Mouse (Mus musculus): ENCODE measurements around the gene Exph5. TPM values are rescaled to one million over a fixed set of nuclear protein-coding genes. Genes with fewer than 3 reads are reported as not detected.

Exph5 gene
- polyA plus RNA-seq, 1 experiment from 2014 or later = 0.65 TPM

DNA sequence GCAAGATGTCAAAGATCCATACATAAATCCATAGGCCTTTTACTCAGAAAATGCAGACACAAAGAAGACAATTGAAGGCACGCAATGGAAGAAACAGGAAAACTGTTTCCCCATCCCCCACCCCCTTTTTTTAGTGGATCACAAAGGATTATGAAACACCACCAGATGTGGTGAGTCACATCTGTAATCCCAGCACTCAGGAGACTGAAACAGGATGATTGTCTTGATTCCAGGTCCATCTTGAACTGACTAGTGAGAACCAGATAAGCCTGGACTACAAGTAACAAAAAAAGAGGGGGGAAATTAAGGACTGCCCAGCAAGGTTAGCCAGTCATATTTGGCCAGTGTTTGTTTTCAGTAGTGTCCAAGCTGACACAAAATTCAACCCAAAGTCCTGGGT, 25.1 kb upstream of the Exph5 start:
- no peak overlapping the region for H3K27ac ChIP-seq
- H3K4me3 ChIP-seq = no peak overlapping the region
- H3K4me1 ChIP-seq = no peaks in the 10 kb centered on the region
- no peaks in the 10 kb centered on the region for H3K27me3 ChIP-seq (ENCODE audit: insufficient read depth, poor library complexity, severe bottlenecking)
- no peak for DNase-seq (ENCODE audit: low spot score)
- 80% methylated on average over 1 of the region's 1 CpGs for WGBS
- no peaks in the 10 kb centered on the region for H3K36me3 ChIP-seq
- H3K9me3 ChIP-seq = no peaks in the 10 kb centered on the region

DNA sequence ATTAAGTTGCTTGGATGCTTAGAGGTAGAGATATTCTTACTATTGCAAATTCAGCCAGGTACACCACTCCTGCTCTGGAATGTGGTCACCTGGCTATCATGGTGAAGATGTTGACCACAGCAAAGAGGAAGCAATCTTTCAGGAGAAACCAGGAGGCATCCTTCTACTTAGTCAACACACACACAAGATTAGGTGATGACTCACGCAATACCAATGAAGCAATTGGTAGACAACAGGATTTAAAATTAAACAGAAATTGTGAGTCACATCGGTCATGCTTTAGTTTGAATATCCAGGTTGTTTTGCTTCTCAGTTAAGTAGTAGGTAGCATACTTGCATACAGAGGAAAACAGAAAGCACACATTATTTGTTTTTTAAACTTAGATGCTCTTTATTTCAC, 22.5 kb upstream of the Exph5 start:
- no peak for DNase-seq (ENCODE audit: low spot score)
- 89% methylated on average over 2 of the region's 2 CpGs for whole genome bisulfite sequencing
- Histone ChIP-seq H3K9me3 (no peaks in the 10 kb centered on the region), H3K27me3 (ENCODE audit: insufficient read depth, poor library complexity, severe bottlenecking) (no peaks in the 10 kb centered on the region), H3K36me3 (no peaks in the 10 kb centered on the region), H3K4me3 (no peak overlapping the region), H3K27ac (no peak overlapping the region), H3K4me1 (no peaks in the 10 kb centered on the region)

- 76% methylated on average over 6 of the region's 6 CpGs for WGBS
- H3K4me1 ChIP-seq = no peaks in the 10 kb centered on the region
- H3K27me3 ChIP-seq (ENCODE audit: insufficient read depth, poor library complexity, severe bottlenecking) = no peaks in the 10 kb centered on the region
- no peak overlapping the region for H3K27ac ChIP-seq
- no peaks in the 10 kb centered on the region for H3K36me3 ChIP-seq
- no peak for DNase-seq (ENCODE audit: low spot score)
- H3K4me3 ChIP-seq = no peak overlapping the region
- no peaks in the 10 kb centered on the region for H3K9me3 ChIP-seq
Observed at GRCm38 (mm10) chr9:53286793-53287192, 14.7 kb upstream of the Exph5 start.

DNA sequence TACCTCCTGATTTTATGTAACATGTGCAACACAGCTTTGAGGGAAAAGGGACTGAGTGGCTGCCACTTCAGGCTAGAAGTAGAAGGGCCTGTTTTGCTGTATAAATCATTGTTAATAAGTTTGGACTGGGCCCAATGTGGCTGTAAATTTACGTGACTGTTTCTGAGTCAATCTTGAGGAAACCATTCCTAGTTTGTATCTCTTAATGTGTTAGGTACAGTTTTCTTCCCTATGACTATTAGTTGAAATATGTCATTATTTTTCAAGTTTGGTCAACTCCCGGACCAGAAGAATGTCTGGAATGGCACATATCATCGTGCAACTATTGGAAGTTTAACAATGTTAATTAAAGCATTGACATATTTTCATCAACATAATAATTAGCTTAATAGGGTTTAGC, 11.5 kb upstream of the Exph5 start:
- H3K36me3 ChIP-seq = no peaks in the 10 kb centered on the region
- no peak for DNase-seq (ENCODE audit: low spot score)
- no peaks in the 10 kb centered on the region for H3K9me3 ChIP-seq
- H3K4me1 ChIP-seq = no peaks in the 10 kb centered on the region
- no peak overlapping the region for H3K4me3 ChIP-seq
- WGBS = 72% methylated on average over 3 of the region's 3 CpGs
- no peak overlapping the region for H3K27ac ChIP-seq
- H3K27me3 ChIP-seq (ENCODE audit: insufficient read depth, poor library complexity, severe bottlenecking) = no peaks in the 10 kb centered on the region

DNA sequence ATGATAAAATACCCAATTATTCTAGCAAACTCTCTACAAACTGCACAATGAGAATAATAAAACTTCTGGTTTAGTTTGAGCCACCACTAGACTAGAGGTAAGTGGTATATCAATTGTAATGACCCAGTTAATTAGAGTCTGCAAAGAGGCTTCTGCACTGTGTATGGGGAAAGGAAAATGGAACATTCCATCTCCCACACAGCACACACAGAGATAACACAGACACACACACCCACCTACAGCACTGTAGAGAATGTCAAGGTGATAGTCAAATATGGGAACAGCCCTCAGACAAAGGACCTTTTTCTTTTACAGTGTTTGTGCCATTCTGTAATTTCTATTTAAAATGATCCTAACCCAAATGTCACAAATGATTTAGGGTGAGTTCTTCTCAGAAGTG, 8.6 kb upstream of the Exph5 start:
- Histone ChIP-seq H3K4me3 (no peak overlapping the region), H3K27me3 (ENCODE audit: insufficient read depth, poor library complexity, severe bottlenecking) (no peaks in the 10 kb centered on the region), H3K9me3 (no peaks in the 10 kb centered on the region), H3K27ac (no peak overlapping the region), H3K36me3 (no peaks in the 10 kb centered on the region), H3K4me1 (no peaks in the 10 kb centered on the region)
- no peak for DNase-seq (ENCODE audit: low spot score)

- no peaks in the 10 kb centered on the region for H3K9me3 ChIP-seq
- DNase-seq (ENCODE audit: low spot score) = no peak
- WGBS = 3% methylated on average over 19 of the region's 19 CpGs
Observed at GRCm38 (mm10) chr9:53301801-53302311, 386 bp downstream of the Exph5 start.

DNA sequence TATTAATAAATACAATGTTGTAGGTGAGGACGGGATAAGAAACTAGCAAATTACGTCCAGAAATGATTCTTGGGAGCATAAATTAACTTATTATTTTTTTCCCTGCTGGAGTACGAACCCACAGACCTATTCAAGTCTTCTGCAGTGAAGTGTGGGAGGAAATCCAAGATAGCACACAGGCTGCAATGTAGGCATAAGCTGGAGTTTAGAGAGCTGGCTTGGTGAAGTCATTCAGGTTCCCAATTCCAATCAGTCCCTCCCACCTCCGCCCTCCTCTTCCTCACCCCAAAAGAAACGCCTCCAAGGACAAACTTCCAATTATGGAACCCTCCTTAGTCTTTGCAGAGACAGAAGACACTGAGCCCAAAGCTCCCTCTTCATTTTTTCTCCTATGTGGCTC, 945 bp downstream of the Exph5 start:
- DNase-seq (ENCODE audit: low spot score) = no peak
- H3K27me3 ChIP-seq (ENCODE audit: insufficient read depth, poor library complexity, severe bottlenecking) = peaks cover 17% of the 10 kb centered on the region
- peaks cover 6% of the 10 kb centered on the region for H3K4me1 ChIP-seq
- no peaks in the 10 kb centered on the region for H3K9me3 ChIP-seq
- 58% methylated on average over 5 of the region's 5 CpGs for WGBS
- no peaks in the 10 kb centered on the region for H3K36me3 ChIP-seq
- H3K27ac ChIP-seq = no peak overlapping the region
- no peak overlapping the region for H3K4me3 ChIP-seq

More at GRCm38 (mm10) chr9:53301801-53302311, 386 bp downstream of the Exph5 start:
- Histone ChIP-seq H3K27ac (no peak overlapping the region), H3K36me3 (no peaks in the 10 kb centered on the region), H3K4me1 (peaks cover 6% of the 10 kb centered on the region), H3K27me3 (ENCODE audit: insufficient read depth, poor library complexity, severe bottlenecking) (peaks cover 17% of the 10 kb centered on the region), H3K4me3 (peak overlapping the region; percentile 58)

GRCm38 (mm10) chr9:53307904-53308303, 6.4 kb downstream of the Exph5 start:
- no peaks in the 10 kb centered on the region for H3K36me3 ChIP-seq
- H3K4me1 ChIP-seq = no peaks in the 10 kb centered on the region
- WGBS = 70% methylated on average over 7 of the region's 7 CpGs
- H3K4me3 ChIP-seq = no peak overlapping the region
- H3K9me3 ChIP-seq = no peaks in the 10 kb centered on the region
- no peak for DNase-seq (ENCODE audit: low spot score)
- H3K27me3 ChIP-seq (ENCODE audit: insufficient read depth, poor library complexity, severe bottlenecking) = peaks cover 3% of the 10 kb centered on the region; the same call in 1 of the 2 replicates
- no peak overlapping the region for H3K27ac ChIP-seq

- Histone ChIP-seq H3K36me3 (no peaks in the 10 kb centered on the region), H3K4me3 (no peak overlapping the region), H3K27me3 (ENCODE audit: insufficient read depth, poor library complexity, severe bottlenecking) (no peaks in the 10 kb centered on the region), H3K4me1 (no peaks in the 10 kb centered on the region), H3K27ac (no peak overlapping the region), H3K9me3 (no peaks in the 10 kb centered on the region)
- DNase-seq (ENCODE audit: low spot score) = no peak
- 80% methylated on average over 1 of the region's 1 CpGs for WGBS
Observed at GRCm38 (mm10) chr9:53312981-53313380, 11.5 kb downstream of the Exph5 start.

DNA sequence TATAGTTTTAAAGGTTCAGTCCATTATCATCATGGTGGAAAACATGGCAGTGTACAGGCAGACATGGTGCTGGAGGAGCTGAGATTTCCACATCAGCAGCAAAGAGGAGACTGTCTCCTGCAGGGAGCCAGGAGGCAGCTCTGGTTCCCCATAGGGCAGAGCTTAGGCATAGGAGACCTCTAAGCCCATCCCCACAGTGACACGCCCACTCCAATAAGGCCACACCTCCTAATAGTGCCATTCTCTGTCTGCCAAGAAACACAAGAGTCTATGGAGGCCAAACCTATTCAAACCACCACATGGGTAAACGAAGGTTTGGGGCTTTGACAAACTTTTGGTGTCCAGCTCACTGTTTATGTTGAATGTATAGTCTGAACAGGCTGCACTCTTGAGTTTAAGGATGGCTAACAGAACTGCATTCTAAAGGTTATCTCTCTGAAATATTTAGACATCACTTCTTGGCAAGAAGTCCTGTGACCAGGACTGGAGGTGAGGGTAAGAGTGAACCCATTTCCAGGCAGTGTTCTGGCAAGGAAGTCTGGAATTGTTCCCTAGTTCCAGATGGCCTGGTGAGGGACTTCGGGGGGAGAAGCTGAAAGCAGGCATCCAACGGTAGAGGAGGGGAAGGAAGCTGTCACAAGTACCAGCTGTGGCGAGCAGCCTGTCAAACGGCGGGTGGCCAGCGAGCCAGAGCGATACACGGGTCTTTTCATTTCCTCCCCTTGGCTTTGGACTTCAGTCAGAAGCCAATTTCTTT, 19.6 kb downstream of the Exph5 start:
- Histone ChIP-seq H3K4me3 (no peak overlapping the region), H3K36me3 (no peaks in the 10 kb centered on the region), H3K9me3 (no peaks in the 10 kb centered on the region), H3K27ac (no peak overlapping the region), H3K4me1 (peaks cover 7% of the 10 kb centered on the region; the same call in 1 of the 2 replicates), H3K27me3 (ENCODE audit: insufficient read depth, poor library complexity, severe bottlenecking) (no peaks in the 10 kb centered on the region)
- DNase-seq (ENCODE audit: low spot score) = no peak
- 52% methylated on average over 10 of the region's 10 CpGs for WGBS

DNA sequence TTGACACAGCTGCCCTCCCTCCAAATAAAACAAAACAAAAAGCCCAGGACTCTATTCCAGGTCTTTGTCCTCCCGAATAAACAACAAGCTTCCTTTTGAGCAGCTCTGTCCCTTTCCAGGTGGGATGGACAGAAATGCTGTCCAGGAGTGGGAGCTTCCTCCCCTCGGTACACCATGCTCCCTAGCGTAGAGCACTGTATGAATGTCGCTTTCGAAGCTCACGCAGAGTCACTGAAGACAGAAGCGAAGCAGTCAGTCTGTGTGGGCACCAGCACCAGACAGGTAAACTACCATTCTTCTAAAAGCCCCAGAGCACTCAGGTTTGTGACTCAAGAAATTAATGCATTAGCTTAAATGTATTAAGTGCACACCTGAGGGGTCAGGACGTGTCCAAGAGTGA, 20.2 kb downstream of the Exph5 start:
- Histone ChIP-seq H3K27me3 (ENCODE audit: insufficient read depth, poor library complexity, severe bottlenecking) (no peaks in the 10 kb centered on the region), H3K4me3 (no peak overlapping the region), H3K4me1 (peaks cover 7% of the 10 kb centered on the region; the same call in 1 of the 2 replicates), H3K36me3 (no peaks in the 10 kb centered on the region), H3K9me3 (no peaks in the 10 kb centered on the region), H3K27ac (no peak overlapping the region)
- WGBS = 82% methylated on average over 8 of the region's 8 CpGs
- DNase-seq (ENCODE audit: low spot score) = no peak

- Histone ChIP-seq H3K36me3 (no peaks in the 10 kb centered on the region), H3K4me3 (no peak overlapping the region), H3K9me3 (no peaks in the 10 kb centered on the region), H3K27me3 (ENCODE audit: insufficient read depth, poor library complexity, severe bottlenecking) (no peaks in the 10 kb centered on the region), H3K27ac (no peak overlapping the region), H3K4me1 (peaks cover 7% of the 10 kb centered on the region; the same call in 1 of the 2 replicates)
- no peak for DNase-seq (ENCODE audit: low spot score)
- WGBS = 77% methylated on average over 10 of the region's 10 CpGs
Observed at GRCm38 (mm10) chr9:53323419-53324251, 22.2 kb downstream of the Exph5 start.
